Mouse (Mus musculus): ENCODE results near the gene Btbd3. TPM values are rescaled to one million over a fixed set of nuclear protein-coding genes. Genes with fewer than 3 reads are reported as not detected.
"Not testable (repeated sequence)": the region's sequence is repeated elsewhere in the genome, so short reads cannot be mapped to it uniquely, and the experiment has no call there.

The Btbd3 gene
- total RNA-seq, 4 experiments from 2014 or later: 7.3 to 9.6 (median 8.1) TPM

DNA sequence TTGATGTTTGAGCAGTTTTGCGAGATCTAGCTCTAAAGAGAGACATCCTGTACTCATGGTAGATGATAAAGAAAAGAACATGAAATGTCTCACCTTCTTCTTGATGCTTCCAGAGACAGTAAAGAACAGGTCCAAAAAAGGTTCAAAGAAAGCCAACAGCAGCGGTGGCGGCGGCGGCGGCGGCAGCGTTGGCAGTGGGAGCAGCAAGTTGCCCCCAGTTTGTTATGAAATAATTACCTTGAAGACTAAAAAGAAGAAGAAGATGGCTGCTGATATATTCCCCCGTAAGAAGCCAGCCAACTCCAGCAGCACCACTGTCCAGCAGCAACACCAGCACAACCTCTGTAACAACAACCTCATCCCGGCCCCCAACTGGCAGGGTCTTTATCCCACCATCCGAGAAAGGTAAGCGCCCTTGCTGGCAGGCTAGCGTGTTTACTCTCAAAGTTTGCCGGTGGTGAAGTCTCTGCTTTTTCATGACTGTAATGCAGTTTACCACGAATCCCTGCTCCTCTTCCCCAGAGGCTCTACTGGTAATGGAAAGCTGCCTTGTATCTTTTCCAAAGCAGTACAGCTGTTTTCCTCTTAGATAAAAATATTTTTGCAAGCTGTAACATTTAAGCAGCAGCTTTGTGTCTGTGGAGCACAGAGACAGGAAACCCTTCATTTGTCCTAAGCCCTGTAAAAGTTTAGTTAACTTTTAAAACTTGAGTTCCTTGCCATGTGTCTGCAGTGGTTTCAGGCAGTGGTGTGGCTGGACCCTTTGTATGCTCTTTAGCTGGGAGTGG, 22.7 kb downstream of the Btbd3 start:
- DNase-seq (ENCODE audit: low spot score in 2 of 2): no peak

DNA sequence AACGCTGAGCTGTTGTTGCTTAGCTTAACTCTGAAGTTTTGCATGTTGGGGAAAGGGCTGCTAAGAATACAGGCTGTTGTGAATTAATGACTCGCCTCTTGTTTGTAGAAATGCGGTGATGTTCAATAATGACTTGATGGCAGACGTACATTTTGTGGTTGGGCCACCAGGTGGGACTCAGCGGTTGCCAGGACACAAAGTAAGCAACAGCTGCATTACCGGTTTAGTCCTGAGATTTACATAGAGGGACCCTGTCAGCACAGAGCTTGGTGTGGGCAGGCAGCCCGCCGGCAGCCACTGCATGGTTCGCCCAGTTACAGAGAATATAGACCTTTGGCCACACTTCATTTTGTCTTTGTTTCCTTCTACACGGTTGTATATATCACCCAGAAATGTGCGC, 23.3 kb downstream of the Btbd3 start:
- no peak for DNase-seq (ENCODE audit: low spot score in 2 of 2)

DNA sequence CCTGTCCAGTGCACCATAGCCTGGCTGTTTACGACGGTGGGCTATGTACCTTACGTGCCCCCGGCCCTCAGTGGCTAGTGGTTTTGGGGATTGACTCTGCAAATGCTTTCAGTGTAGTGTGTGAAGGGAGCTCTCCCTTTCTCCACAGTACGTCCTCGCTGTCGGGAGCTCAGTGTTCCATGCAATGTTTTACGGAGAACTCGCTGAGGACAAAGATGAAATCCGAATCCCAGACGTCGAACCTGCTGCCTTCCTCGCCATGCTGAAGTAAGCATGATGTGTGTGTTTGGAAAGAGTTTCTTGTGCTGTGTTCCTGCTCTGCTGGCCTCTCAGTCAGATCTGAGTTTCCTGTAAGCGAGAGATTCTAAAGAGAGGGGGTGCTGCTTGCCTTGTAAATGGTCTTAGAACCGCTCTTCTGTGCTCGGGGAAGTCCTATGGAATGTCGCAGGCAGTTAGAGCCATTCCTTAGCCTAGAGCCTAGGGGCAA, 23.9 kb downstream of the Btbd3 start:
- DNase-seq (ENCODE audit: low spot score in 2 of 2): no peak

DNA sequence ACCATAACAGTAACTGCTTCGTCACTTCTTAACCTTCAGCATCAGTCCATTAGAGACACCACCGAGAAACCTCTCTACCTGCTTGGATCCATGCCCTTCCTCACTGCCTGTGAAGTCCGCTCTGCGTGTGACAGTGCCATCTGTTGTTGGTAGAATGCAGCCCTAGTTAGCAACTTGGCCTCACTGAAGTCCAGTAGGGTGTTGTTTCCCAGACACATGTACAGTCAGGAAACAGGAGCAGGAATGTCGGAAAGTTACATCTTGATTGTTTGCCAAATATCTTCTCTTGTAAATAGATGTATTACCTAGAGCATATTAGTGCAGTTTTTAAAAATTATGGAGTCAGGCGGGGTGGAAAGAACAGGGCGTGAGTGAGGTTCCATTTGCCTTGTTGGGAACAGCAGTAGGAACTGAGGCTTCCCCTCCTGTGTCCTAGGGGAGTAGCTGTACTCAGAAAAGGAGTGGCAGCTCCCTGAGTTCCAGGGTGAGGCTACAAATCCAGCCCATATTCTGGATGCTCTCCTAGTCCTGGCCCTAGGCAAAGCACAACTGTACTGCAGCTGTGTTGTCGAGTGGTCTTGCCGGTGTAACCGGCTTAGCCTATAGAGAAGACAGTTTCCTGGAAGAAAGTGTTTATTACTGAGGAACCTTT, 25.3 kb downstream of the Btbd3 start:
- peak; percentile 24 to 25 for DNase-seq (ENCODE audit: low spot score in 2 of 2)

DNA sequence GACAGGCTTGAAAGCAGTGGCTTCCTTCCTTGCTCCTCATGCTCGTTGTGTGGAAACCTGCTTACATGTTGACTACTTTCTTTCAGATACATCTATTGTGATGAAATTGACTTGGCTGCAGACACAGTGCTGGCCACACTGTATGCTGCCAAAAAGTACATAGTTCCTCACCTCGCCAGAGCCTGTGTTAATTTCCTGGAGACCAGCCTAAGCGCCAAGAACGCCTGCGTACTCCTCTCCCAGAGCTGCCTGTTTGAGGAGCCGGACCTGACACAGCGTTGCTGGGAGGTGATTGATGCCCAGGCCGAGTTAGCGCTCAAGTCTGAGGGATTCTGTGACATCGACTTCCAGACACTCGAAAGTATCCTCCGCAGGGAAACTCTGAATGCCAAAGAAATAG, 27.0 kb downstream of the Btbd3 start:
- peak in 1 of 2 experiments; percentile 20 for DNase-seq (ENCODE audit: low spot score in 2 of 2)

- no peak for DNase-seq (ENCODE audit: low spot score in 2 of 2)
Measured at GRCm38 (mm10) chr2:138283856-138284255, 27.5 kb downstream of the Btbd3 start.

DNA sequence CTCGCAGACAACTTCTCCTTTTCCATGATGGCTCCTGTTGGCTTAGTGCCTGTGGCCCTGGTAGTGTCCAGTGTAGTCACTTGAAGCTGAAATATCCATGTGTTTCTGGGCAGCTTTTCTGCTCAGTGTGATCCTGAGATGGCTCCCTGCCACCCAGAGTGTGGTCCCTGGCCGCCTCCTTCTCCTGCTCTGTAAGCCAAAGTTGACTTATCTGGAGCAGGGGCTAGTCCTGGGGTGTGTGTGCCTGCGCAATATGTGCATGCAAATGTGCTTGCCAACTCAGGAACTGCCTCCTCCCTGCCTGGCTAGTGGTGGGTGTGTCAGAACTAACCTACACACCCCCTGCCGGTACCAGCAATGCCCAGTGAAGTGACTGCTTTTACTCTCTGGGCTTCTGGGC, 29.4 kb downstream of the Btbd3 start:
- no peak for DNase-seq (ENCODE audit: low spot score in 2 of 2)

DNA sequence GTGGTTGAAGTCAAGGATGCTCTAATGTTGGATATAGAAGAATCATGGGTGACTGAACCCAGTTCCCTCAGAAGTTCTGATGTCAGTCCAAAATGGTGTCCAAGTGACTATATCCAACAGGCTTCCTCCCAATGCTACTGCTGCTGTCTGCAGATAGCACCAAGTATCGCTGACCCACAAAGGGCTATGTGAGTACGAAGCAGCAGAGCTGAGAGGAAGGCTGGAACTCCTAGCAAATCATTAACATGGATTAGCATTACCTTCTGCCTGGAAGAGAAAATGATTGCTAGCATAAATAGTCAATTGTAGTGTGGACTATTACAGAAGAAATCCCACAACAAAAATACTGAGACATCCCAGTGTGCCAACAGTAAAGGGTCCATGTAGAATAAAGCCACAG, 33.8 kb downstream of the Btbd3 start:
- DNase-seq (ENCODE audit: low spot score in 2 of 2): no peak

DNA sequence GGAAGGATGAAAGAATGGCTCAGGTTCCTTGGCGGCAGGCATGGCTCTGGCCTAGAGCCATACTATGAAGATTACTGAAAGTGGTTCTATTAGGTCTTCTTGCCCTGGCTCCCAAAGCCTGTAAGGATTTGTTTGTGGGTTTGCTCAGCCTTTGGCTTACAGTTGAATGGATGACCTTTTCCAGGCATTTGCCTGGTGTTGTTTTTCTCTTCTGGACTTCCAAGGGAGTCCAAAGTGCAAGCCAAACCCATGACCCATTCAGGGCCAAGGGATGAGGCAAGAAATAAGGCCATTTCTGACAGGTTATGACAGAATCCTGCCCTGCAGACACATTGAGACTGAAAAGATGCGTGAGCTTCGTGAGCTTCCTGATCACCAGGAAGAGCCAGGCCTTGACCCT, 37.9 kb downstream of the Btbd3 start:
- no peak for DNase-seq (ENCODE audit: low spot score in 2 of 2)

- no peak for DNase-seq (ENCODE audit: low spot score in 2 of 2)
Measured at GRCm38 (mm10) chr2:138306236-138306635, 49.9 kb downstream of the Btbd3 start.

DNA sequence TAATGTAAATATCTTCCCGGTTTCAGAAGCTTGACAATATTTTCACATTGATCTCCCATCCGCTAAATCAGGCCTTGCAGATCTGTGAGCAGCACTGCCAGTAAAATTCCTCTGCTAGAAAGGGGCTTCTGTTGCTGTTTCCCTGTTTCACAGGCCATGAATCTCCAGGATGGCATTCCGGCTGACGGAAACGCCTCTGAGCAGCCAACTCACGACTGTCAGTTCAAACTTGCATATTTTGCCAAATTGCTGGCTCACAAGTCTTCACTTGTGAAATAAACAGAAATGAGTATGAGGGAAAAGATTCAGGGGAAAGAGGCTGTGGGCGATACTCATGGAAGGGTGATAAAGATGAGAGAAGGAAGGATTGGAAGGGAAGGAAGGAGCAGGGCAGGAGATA, 59.3 kb downstream of the Btbd3 start:
- no peak for DNase-seq (ENCODE audit: low spot score in 2 of 2)

DNA sequence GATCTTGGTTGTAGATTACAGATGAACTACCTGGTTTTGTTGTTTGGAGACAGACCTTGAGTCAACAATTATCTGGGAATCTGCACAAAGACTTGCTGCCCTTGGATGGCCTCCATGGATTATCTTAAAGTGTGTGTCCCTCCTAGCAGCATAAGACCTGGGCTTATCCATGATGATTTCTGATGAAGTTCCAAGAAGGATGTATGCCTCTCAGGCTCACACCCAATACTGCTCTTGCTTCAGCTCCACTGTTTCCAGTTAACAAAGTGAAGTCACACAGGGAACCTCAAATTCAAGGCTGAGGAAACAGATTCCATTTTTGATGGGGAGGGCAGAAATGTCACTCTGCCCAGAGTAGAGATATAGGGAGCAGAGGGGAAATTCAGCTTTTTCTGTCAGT, 64.0 kb downstream of the Btbd3 start:
- no peak for DNase-seq (ENCODE audit: low spot score in 2 of 2)

GRCm38 (mm10) chr2:138321041-138321481, 64.7 kb downstream of the Btbd3 start:
- DNase-seq (ENCODE audit: low spot score in 2 of 2): no peak

DNA sequence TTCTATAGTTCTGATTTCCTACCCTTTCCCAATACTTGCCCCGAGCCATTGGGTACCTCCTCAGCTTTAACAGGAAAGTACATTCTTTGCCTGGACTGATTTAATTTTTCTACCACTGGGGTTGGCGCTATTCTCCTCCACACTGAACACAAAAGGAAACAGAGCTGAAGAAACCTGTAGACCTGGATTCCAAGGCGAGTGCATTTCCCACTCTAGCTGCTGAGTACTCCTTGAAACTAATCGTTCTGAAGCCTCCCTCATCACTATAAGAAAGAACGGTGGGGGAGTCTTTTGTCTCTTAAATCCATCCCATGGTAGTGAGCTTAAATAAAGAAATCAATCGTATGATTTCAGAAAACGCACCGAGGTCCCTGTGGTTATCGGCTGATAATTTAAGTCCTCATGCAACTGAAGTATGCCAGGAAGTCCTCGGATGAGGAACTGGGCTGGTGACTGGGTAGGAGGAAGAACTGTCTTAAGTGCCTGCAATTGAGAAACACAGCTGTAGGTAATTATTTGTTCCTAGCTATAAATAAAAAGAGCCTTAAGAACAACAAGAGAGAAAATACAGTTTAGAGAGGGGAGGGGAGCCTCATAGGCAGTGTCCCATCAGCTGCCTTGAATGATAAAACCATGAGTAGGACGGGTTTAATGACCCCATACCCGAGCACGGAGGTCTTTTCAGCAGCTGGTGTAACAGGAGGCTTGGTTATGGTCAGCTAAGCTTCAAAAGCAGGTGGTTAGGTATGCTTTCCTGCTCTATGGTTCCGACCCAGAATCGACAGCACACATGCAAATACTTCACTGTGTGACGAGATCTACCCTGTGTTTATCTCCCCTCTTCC, 66.1 kb downstream of the Btbd3 start:
- no peak for DNase-seq (ENCODE audit: low spot score in 2 of 2)

GRCm38 (mm10) chr2:138326367-138326766, 70.0 kb downstream of the Btbd3 start:
- DNase-seq (ENCODE audit: low spot score in 2 of 2): no peak

DNA sequence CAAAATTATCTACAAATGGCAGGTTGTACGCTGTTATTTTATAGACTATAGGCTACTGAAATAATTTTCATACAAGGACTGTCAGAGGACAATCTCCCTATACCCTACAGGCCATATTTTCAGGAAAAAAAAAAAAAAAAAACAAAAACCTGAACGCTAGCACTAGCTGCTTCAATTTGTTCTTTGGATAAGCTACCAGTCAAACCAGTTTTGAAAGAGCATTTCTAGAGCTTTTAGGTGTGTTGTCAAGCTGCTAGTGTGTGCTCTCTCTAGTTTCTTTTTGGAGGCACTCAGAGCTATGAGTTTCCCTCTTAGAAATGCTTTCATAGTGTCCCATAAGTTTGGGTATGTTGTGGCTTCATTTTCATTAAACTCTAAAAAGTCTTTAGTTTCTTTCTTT, 77.8 kb downstream of the Btbd3 start:
- not testable (repeated sequence) for DNase-seq (ENCODE audit: low spot score in 2 of 2)

DNA sequence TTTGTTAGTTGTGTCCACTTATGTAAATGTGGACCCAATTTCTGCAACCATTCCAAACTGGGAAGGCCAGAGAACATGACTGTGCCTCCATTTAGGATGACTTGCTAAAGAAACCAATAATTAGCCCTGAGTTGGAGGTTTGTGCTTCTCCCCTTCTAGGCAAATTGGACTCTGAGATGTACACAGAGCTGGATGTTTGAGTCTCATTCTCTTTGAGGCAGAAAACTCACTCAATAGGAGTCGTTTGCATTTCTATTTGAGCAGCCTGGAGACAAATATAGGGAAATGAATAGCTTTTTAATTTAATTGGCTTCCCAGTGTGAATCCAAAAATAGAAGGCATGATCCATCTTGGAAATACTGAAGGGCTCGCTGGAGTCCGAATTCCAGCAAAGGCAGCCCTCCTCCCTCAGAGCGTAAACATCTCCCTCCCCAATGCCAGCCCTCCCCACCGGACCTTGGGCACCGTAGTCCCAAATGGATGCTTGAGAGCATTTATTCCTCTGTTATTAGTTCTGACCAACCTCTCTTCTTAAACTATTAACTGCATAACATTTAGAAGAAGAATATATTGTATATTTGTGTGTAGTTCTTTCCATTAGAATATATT, 81.6 kb downstream of the Btbd3 start:
- DNase-seq (ENCODE audit: low spot score in 2 of 2): no peak

GRCm38 (mm10) chr2:138338524-138338923, 82.2 kb downstream of the Btbd3 start:
- no peak for DNase-seq (ENCODE audit: low spot score in 2 of 2)

GRCm38 (mm10) chr2:138355366-138355765, 99.0 kb downstream of the Btbd3 start:
- no peak for DNase-seq (ENCODE audit: low spot score in 2 of 2)

- no peak for DNase-seq (ENCODE audit: low spot score in 2 of 2)
Measured at GRCm38 (mm10) chr2:138362474-138362873, 106.1 kb downstream of the Btbd3 start.

DNA sequence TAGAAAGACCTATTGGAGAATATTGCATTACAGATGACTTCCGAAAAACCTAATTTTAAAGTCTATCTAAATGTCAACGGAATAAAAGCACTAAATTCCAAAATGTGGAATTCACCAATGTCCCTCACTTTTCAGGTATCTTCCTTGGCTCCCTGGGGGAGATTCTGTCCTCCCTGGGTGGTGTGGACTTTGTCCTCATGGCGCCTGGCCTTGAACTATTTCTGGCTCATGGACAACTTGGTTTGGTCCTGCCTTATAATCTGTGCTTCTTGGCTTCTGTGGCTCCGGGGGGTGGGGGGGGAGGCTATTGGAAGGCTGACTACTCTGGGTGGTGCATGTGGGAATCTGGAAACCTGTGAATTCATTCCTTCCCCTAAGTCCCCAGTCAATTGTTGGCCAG, 109.0 kb downstream of the Btbd3 start:
- no peak for DNase-seq (ENCODE audit: low spot score in 2 of 2)
